ENCODE assay signal across 11 mouse cellular contexts in the genomic region with DNA sequence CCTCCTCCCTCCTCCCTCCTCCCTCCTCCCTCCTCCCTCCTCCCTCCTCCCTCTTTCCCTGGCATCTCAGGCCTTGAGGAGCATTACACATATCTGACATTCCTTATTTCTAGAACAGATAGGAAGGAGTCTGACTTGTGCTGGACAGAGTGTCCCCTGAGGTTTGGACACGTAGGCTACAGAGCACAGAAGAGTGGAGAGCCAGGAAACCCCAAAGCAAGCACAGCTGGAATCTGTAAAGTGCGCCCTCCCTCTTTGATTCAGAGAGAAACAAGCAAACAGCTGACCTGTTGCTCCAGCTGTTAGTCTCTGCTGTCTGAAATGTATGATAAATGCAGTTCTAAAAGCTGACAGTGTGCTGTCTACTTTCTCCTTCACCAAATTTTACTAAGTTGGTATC. TPM values are rescaled to one million over a fixed set of nuclear protein-coding genes. Genes with fewer than 3 reads are reported as not detected.
A peak's percentile ranks its signal among the peaks of the same experiment; 100 is the strongest.
DNase-seq lines count a peak whose midpoint lies in the region; ATAC-seq and TF ChIP-seq lines count a peak whose summit lies in the region.
"Had no signal": no experiment of that assay in that cellular context is flagged by ENCODE, and none has a peak within 500 bp of the region (broad histone marks: within the 10 kb centered on the region; RNA-seq: fewer than 3 reads in every experiment).

No protein-coding gene starts in this region.

- WGBS in liver, adult 2 months, result 35% methylated on average over 2 of the region's 2 CpGs
- 41% methylated on average over 2 of the region's 2 CpGs for WGBS in liver, postnatal 0 days (ENCODE audit: insufficient replicate concordance)
- WGBS in limb, embryonic 11.5 days, result 38% methylated on average over 2 of the region's 2 CpGs
- 42% methylated on average over 2 of the region's 2 CpGs for WGBS in midbrain, postnatal 0 days

- H3K4me1 ChIP-seq in liver, adult 2 months (ENCODE audit: control insufficient read depth, insufficient read depth, low read length), result no peaks in the 10 kb centered on the region
- no peaks in the 10 kb centered on the region for H3K4me1 ChIP-seq in liver, postnatal 0 days (ENCODE audit: insufficient read depth)
- H3K4me1 ChIP-seq in limb, embryonic 11.5 days (ENCODE audit: control insufficient read depth, insufficient read depth, low read length), result peaks cover 17% of the 10 kb centered on the region
- no peaks in the 10 kb centered on the region for H3K4me1 ChIP-seq in midbrain, postnatal 0 days (ENCODE audit: insufficient read depth, low read length)
- H3K4me1 ChIP-seq: liver, embryonic 13.5 days; neural tube, embryonic 13.5 days had no signal

- H3K36me3 ChIP-seq in liver, adult 2 months (ENCODE audit: control insufficient read depth, insufficient read depth, low read length), result no peaks in the 10 kb centered on the region
- H3K36me3 ChIP-seq in liver, postnatal 0 days (replicated peaks; ENCODE audit: insufficient read depth, low read length), result no peaks in the 10 kb centered on the region
- H3K36me3 ChIP-seq in limb, embryonic 11.5 days (ENCODE audit: control insufficient read depth, insufficient read depth, low read length), result no peaks in the 10 kb centered on the region
- H3K36me3 ChIP-seq in midbrain, postnatal 0 days (ENCODE audit: insufficient read depth, low read length), result no peaks in the 10 kb centered on the region
- H3K36me3 ChIP-seq: liver, embryonic 13.5 days; neural tube, embryonic 13.5 days had no signal

- no peak for TF ChIP-seq CTCF in liver, adult 2 months (IDR thresholded peaks at IDR 0.05; ENCODE audit: low read depth, low read length)
- no peak for TF ChIP-seq CTCF in liver, postnatal 0 days (IDR thresholded peaks at IDR 0.05; ENCODE audit: low read depth)
- no peak for TF ChIP-seq CTCF in midbrain, postnatal 0 days (IDR thresholded peaks at IDR 0.05)

- H3K27ac ChIP-seq in liver, adult 2 months (replicated peaks; ENCODE audit: insufficient read depth, low read depth, low read length), result no peak overlapping the region
- H3K27ac ChIP-seq in liver, postnatal 0 days (ENCODE audit: low read depth), result no peak overlapping the region
- no peak overlapping the region for H3K27ac ChIP-seq in limb, embryonic 11.5 days (replicated peaks; ENCODE audit: low read depth, low read length)
- H3K27ac ChIP-seq in midbrain, postnatal 0 days (ENCODE audit: low read depth, low read length), result no peak overlapping the region
- H3K27ac ChIP-seq: liver, embryonic 13.5 days; neural tube, embryonic 13.5 days had no signal

- no peaks in the 10 kb centered on the region for H3K27me3 ChIP-seq in liver, adult 2 months (ENCODE audit: control insufficient read depth, insufficient read depth, low read length)
- no peaks in the 10 kb centered on the region for H3K27me3 ChIP-seq in liver, postnatal 0 days (ENCODE audit: insufficient read depth, low read length)
- H3K27me3 ChIP-seq in limb, embryonic 11.5 days (ENCODE audit: control insufficient read depth, insufficient read depth, low read length), result no peaks in the 10 kb centered on the region
- no peaks in the 10 kb centered on the region for H3K27me3 ChIP-seq in midbrain, postnatal 0 days (ENCODE audit: insufficient read depth, low read length)
- H3K27me3 ChIP-seq: liver, embryonic 13.5 days; neural tube, embryonic 13.5 days had no signal

- H3K79me2 ChIP-seq in liver, adult 2 months (ENCODE audit: control insufficient read depth, insufficient read depth, low read length), result no peaks in the 10 kb centered on the region

- no peak overlapping the region for H3K9ac ChIP-seq in liver, adult 2 months (ENCODE audit: low read depth, low read length)
- H3K9ac ChIP-seq in liver, postnatal 0 days (replicated peaks), result no peak overlapping the region
- no peak overlapping the region for H3K9ac ChIP-seq in limb, embryonic 11.5 days (ENCODE audit: low read length)
- H3K9ac ChIP-seq in midbrain, postnatal 0 days (replicated peaks; ENCODE audit: low read length, poor library complexity, severe bottlenecking), result no peak overlapping the region
- H3K9ac ChIP-seq: liver, embryonic 13.5 days; neural tube, embryonic 13.5 days had no signal

- ATAC-seq in liver, postnatal 0 days, result no peak
- ATAC-seq in limb, embryonic 11.5 days (ENCODE audit: insufficient number of reproducible peaks, low FRiP score, low TSS enrichment, low read depth), result no peak
- ATAC-seq in midbrain, postnatal 0 days (ENCODE audit: low FRiP score), result no peak

- H3K4me3 ChIP-seq in liver, adult 2 months (ENCODE audit: insufficient read depth, low read depth, low read length), result no peak overlapping the region
- H3K4me3 ChIP-seq in liver, postnatal 0 days (ENCODE audit: low read depth, low read length), result no peak overlapping the region
- no peak overlapping the region for H3K4me3 ChIP-seq in limb, embryonic 11.5 days (ENCODE audit: low read depth, low read length)
- no peak overlapping the region for H3K4me3 ChIP-seq in midbrain, postnatal 0 days (ENCODE audit: low read depth, low read length)
- H3K4me3 ChIP-seq: liver, embryonic 13.5 days; neural tube, embryonic 13.5 days had no signal

- TF ChIP-seq EP300 in liver, postnatal 0 days (IDR thresholded peaks at IDR 0.05; ENCODE audit: low read depth), result no peak

- peak; percentile 5 for DNase-seq in liver, adult 2 months (ENCODE audit: extremely low read depth, low read depth, low spot score)
- no peak for DNase-seq in liver, postnatal 0 days
- DNase-seq in heart, postnatal 14 days, result peak; percentile 49 to 55
- DNase-seq in limb, embryonic 11.5 days (ENCODE audit: low spot score), result peak; percentile 32
- DNase-seq in testis, postnatal 10 days (ENCODE audit: low spot score), result peak; percentile 4
- DNase-seq in natural killer cell, adult 2 months (ENCODE audit: low spot score in 2 of 2), result no peak
- DNase-seq in midbrain, postnatal 0 days (ENCODE audit: low spot score), result no peak
- no peak for DNase-seq in cerebellum, postnatal 4 days (ENCODE audit: low spot score in 2 of 2)
- DNase-seq: cerebellum, postnatal 25 days; liver, embryonic 13.5 days had no signal

- no peaks in the 10 kb centered on the region for H3K9me3 ChIP-seq in liver, postnatal 0 days (ENCODE audit: low read length)
- H3K9me3 ChIP-seq in limb, embryonic 11.5 days (ENCODE audit: control insufficient read depth, low read length), result no peaks in the 10 kb centered on the region
- H3K9me3 ChIP-seq in midbrain, postnatal 0 days (ENCODE audit: low read length), result no peaks in the 10 kb centered on the region
- H3K9me3 ChIP-seq: liver, embryonic 13.5 days; neural tube, embryonic 13.5 days had no signal

- TF ChIP-seq POLR2A in liver, adult 2 months (IDR thresholded peaks at IDR 0.05; ENCODE audit: extremely low read depth, insufficient read depth, low read length), result no peak

- no peak overlapping the region for H3K4me2 ChIP-seq in liver, postnatal 0 days (ENCODE audit: low read depth, low read length)
- no peak overlapping the region for H3K4me2 ChIP-seq in limb, embryonic 11.5 days (ENCODE audit: low read depth, severe bottlenecking)
- no peak overlapping the region for H3K4me2 ChIP-seq in midbrain, postnatal 0 days (ENCODE audit: low read depth, low read length, poor library complexity, severe bottlenecking)
- H3K4me2 ChIP-seq: liver, embryonic 13.5 days; neural tube, embryonic 13.5 days had no signal

- intact Hi-C loops in heart, postnatal 14 days (cut with DNase I), result no loop called here

RNA-seq across cellular contexts. Expression of gene Lpar1, which starts 24.8 kb away (rescaled TPM):
- 0.83 and 0.94 TPM in 2 replicates for total RNA-seq in liver, adult 2 months (2014; rRNA removed)
- 0.63 and 0.89 TPM in 2 replicates for polyA plus RNA-seq in liver, adult 2 months (2012; rRNA removed)
- polyA plus RNA-seq in liver, postnatal 0 days (2015; fragmentation: Nextera tagmentation; extraction: Ambion mirVana), result 2.4 TPM in 2 replicates
- total RNA-seq in heart, postnatal 14 days (2021), result 10 to 100 TPM; 18.4 to 19.1 TPM
- 256 and 263 TPM in 2 replicates for polyA plus RNA-seq in limb, embryonic 11.5 days (2014; fragmentation: Nextera tagmentation; extraction: Ambion mirVana)
- total RNA-seq in midbrain, postnatal 0 days (2014; rRNA removed), result 17.9 and 19.1 TPM in 2 replicates
- polyA plus RNA-seq in midbrain, postnatal 0 days (2015; fragmentation: Nextera tagmentation; extraction: Ambion mirVana), result 28.7 and 28.8 TPM in 2 replicates

Comparison
In these comparisons a context has a peak if more than half of its experiments do, and no peak if none do; other contexts are left out.
1. DNase-seq: peak in liver, adult 2 months (single experiment), heart, postnatal 14 days (2 of 2), limb, embryonic 11.5 days (single experiment) and testis, postnatal 10 days (single experiment); none in liver, postnatal 0 days (single experiment), natural killer cell, adult 2 months (0 of 2), midbrain, postnatal 0 days (single experiment) and cerebellum, postnatal 4 days (0 of 2).